Mouse (Mus musculus) kidney, adult 2 months (tissue): ENCODE data around the gene Gm21188.
"Not testable (repeated sequence)": the region's sequence is repeated elsewhere in the genome, so short reads cannot be mapped to it uniquely, and the experiment has no call there.

Experiments used
- CTCF ChIP-seq: fragments of 200-500 bp; conservative IDR thresholded peaks from 2 replicates; pipeline ENCODE4 v1.5.1; 2011; ENCODE audit warnings: low read depth, mild to moderate bottlenecking, control low read depth, low read length, moderate library complexity, mixed read lengths; ENCODE audit not compliant: insufficient read depth, insufficient read length
- POLR2A ChIP-seq: fragments of 200-500 bp; IDR thresholded peaks from one replicate; pipeline ENCODE4 v1.6.1; 2011; ENCODE audit warnings: low read depth, low read length, control low read depth

GRCm38 (mm10) chr13:120015348-120016007 is 36.5 kb downstream of the Gm21188 start:
- TF ChIP-seq POLR2A, CTCF: not testable (repeated sequence)
